Mouse (Mus musculus) neural tube, embryonic 11.5 days (tissue): ENCODE data around the gene Kdelc2. TPM values are rescaled to one million over a fixed set of nuclear protein-coding genes. Genes with fewer than 3 reads are reported as not detected.

Experiments
- microRNA-seq: library from miRNA; unstranded; fragments of <30 nt; microRNA quantifications from one replicate; pipeline ENCODE4, GENCODE M21; 2016
- polyA plus RNA-seq: library from polyadenylated mRNA; unstranded; fragments of >200 nt; fragmentation: Nextera tagmentation; extraction: Ambion mirVana; gene quantifications from 2 replicates; pipeline ENCODE4 v1.2.1, GENCODE M21; 2014

Kdelc2 gene
- polyA plus RNA-seq, 1 experiment from 2014 or later = 7.8 TPM

Small RNA genes lying within 50 kb of the gene (microRNA-seq; reads per million reads assigned to microRNA genes)
- gene Mir130c = not detected

Other genes starting within 250 kb of the Kdelc2 start
- gene Ddx10, start 136.0 kb upstream of the Kdelc2 start, polyA plus RNA-seq = 32.4 and 32.7 TPM in 2 replicates
- 0.55 and 0.56 TPM in 2 replicates for gene Exph5, start 82.4 kb upstream of the Kdelc2 start, polyA plus RNA-seq
- gene 4930550C14Rik, start 18.3 kb downstream of the Kdelc2 start, polyA plus RNA-seq = 0.56 and 0.70 TPM in 2 replicates
- 14.0 and 18.6 TPM in 2 replicates for gene Atm, start 152.7 kb downstream of the Kdelc2 start, polyA plus RNA-seq
- 22.6 and 22.8 TPM in 2 replicates for gene Npat, start 153.0 kb downstream of the Kdelc2 start, polyA plus RNA-seq
- 60.0 and 68.1 TPM in 2 replicates for gene Acat1, start 226.4 kb downstream of the Kdelc2 start, polyA plus RNA-seq